Mouse (Mus musculus): ENCODE measurements around the gene Rnf213.
A peak's percentile ranks its signal among the peaks of the same experiment; 100 is the strongest.

Rnf213 gene

DNA sequence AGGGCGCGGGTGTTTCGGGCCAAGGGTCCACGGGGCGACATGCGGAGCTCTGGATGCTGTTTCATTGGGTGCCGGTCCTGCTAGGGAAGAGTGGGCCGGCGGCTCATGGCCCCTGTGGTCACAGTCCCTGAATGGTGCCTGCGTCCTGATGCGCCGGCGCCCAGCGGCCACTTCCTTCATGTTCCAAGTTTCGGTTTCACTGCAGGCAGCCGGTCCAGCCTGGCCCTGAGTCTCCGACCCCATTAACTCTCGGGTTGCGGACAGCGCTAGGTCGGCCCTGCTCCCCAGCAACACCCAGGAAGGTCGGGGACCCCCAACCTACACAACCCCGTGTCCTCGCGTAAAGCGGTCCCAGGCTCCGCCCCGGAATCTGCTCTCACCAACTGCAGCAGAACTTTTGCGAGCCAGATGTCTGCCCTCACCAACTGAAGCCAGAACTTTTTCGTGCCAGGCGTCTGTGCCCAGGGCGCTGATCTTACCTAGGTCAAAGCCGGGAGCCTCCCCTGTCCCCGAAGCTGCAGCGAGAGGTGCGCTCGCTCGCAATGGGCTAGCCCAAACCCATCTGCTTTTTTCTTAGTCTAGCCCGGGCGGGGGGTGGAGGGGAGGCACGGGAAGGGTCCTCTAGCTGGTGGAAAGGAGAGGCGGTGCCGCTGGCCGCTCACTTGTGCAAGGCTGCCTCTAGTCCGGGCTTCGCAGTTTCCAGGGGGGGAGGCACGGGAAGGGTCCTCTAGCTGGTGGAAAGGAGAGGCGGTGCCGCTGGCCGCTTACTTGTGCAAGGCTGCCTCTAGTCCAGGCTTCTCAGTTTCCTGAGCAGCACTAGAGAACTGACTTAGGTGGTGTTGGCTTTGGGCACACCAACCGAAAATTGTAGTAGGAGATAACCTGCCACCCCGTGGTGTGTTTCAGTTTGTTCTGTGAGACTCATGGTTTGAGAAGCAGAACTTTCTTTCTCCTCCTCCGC, 2.3 kb upstream of the Rnf213 start:
- DNase-seq, result peak; percentile 84

DNA sequence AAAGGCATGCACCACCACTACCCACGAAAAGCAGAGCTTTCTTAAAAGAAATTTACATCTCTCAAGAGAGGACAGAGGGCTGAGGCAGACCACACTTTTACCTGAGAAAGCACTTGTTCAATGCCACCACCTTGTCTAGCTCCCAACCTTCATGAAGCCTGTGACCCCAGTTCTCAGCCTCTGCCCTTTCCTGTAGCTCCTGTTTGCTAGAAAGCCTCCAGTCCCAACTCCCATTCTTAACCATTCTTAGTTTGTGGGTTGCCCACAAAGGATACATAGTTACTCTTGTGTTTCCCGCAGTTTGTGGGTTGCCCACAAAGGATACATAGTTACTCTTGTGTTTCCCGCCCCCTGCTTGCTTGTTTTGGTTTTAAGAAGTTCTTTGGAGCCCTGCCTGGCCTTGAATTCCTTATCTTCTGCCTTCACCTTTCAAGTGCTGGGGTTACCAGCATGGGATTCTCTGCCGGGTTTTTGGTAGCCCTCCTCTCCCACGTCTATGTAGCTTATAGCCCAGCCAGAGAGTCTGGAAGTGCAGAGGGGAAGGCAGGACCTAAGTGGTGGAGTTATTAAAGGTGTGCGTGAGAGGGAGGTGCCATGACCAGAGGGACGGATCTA, 1.4 kb upstream of the Rnf213 start:
- peak; percentile 25 for DNase-seq

DNA sequence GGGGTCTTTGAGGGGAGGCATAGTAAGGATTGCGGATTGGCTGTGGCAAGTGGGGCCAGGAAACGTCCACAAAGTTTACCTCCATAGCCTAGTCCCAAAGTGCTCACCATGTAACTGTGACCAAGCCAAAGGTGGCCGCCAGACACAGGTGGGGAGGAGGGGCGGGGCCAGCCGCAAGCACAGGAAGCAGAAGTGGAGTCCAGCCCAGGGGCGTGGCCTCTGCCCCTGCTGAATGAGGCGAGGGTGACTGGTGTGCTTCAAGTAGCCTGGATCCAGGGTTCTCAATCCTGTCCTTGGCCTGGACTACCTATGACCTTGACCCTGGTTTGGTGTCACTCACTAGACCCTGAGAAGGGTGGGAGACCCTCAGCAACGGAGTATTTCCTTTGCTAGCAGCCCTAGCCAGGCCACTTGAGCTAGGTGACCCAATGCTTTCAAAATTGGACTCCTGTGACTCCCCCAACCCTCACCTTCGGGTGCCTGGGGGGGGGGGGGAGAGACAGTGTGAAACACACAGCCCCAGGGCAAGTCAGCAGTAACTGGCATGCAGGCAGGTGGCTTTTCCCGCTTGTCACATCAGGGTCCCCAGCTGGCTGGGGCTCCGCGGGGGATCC, 792 bp upstream of the Rnf213 start:
- DNase-seq, result peak; percentile 86

DNA sequence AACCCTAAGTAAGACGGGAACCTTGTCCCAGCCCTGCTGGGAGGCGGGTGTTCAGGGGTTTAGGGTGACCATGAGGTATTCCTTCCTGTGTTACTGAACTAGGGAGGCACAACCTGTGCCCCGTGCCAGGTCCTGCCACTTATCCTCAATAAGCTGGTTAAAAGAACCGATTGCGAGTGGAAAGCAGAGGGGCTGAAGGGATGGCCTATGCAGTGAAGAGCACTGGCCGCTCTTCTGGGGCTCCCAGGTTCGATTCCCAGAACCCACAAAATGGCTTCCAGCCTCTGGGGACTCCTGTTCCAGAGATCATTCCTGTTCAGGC, 544 bp downstream of the Rnf213 start:
- DNase-seq, result no peak

DNA sequence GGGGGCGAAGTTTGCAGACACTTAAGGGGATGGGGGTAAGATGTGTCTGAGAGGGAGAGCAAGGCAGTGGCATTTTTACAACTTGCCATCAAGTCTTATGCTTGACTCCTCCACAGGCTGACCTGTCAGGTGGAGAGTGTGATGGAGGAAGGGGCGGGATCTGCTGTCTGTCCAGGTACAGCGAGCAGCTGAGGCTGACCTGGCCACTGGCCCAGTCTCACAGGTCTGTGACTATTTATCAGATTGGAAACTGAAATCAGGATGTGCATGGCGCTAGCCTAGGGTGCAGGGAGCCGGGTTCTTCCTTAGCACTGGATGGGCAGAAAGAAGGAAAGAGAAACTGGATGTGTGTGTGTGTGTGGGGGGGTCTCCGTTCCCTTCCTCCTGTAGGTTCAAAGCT, 1.3 kb downstream of the Rnf213 start:
- no peak for DNase-seq

DNA sequence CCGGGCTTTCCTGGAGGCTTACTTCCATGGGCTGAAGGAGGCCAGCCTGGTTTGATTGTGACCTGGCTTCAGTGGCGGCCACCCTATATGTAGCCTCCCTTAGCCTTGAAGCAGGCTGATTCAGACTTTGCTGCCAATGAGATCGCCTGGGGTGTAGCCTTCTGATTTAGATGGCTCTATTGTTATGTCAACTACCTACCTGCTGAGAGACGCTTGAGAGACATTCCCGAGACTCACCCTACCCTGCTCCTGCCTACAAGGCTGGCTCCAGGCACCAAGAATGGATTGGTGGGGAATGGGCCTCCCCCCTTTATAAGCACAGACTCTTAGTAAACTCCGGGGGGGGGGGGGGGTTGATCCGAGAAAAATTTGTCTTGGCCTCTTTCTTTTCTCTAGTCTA, 2.5 kb downstream of the Rnf213 start:
- no peak for DNase-seq

DNA sequence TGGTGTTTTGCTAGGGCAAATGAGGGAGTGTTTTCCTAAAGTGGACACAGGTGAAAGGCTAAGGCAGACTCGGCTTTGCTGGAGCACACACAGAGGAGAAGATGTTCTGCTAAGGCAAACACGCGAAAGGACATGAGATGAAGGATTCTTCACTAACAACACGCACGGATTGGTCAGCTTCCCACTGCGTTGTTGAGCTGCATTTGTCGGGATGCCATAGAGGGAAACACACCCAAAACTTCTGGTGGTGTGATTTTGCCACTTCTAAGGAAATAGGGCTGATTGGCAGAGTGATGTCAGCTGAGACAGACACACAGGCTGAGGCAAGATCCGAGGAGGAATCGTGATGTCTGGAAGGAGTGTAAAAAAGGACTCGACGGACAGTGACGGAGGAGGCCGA, 3.0 kb downstream of the Rnf213 start:
- DNase-seq, result no peak

DNA sequence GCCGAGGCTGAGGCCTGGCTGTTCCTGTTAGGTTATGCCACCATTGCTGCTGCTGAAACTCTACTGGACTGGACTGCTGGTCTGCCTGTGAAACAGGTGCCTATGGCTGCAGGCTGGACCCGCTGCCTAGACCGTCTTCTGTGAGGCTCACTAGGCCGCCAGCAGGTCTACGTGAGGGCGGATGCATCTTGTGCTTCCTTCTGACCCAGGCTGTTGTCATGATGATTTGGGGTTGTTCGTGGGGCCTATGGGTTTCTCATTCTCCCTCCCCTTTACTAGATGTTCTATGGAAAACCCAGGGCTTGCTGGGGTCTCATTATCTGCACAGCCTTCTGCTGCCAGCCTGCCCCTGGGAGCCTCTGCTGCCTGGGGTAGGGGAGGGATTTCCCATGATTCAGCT, 3.6 kb downstream of the Rnf213 start:
- DNase-seq, result no peak

DNA sequence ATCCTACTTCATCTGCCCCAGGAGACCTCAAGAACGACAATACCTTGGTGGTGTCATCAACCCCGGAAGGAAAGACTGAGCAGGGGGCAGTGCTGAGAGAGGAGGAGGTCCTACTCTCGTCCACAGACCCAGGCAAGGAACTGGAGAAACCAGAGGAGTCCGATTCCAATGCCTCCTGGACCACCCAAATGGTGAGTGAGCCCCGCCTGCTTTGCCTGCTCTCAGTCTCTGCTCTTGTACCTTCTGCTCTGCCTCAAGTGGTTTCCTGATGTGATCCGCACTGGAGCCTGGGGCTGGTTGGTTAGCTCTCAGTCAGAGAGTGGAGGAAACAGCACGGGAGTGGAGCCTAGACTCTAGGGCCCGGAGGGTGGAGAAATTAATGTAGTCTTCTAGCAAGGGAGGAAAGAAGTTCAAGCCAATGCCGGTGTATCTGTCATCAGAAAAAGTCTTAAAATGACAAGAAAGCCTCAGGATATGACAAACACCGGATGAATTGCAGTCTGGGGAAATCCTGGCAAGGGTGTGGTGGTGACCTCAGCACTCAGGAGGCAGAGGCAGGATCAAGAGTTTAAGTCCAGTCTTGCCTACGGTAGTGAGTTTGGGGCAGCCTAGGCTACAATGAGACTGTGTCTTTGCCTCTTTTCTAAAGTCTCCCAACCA, 9.7 kb downstream of the Rnf213 start:
- DNase-seq, result no peak

DNA sequence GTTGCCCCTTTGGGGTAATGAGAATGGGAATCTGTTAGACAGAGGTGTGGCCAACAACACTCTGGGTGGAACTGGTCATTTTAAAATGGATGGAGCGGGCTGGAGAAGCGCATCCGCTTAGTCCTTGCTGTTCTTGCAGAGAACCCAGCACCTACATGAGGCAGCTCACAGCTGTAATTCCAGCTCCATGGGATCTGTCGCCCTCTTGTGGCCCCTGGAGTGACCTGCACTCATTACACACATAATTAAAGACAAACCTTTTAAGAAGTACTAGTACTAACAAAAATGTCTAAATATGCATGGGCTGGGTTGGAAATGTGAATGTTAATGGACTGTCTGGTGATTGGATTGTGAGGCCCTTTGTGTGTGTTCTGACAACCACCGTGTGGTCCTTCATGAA, 11.7 kb downstream of the Rnf213 start:
- peak; percentile 80 for DNase-seq

DNA sequence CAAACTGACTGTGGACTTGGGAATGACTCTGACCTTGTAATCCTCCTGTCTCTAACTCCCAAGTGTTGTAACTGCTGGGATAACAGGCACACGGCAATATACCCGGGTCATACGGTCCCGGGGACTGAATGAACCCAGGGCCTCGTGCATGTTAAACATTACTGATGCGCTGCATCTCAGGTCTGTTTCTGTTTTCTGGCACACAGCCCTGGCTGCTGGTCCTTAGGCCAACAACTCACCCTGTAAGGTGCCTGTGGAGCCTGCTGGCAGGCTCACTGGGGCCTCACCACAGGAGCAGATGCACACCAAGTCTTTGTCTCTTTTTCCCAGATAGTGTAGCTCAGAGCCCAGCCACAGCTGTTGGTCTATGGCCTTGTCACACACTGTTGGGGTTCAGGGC, 14.5 kb downstream of the Rnf213 start:
- no peak for DNase-seq

DNA sequence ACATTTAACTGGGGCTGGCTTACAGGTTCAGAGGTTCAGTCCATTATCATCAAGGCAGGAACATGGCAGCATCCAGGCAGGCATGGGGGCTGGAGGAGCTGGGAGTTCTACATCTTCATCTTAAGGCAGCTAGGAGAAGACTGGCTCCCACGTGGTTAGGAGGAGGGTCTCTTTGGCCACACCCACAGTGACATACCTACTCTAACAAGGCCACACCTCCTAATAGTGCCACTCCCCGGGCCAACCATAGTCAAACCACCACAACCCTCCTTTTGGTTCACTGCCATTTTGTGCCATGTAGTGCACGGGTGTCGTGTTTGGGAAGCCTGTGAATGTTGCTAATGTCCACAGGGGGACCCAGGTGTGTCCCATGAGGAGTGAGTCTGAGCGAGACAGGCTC, 15.1 kb downstream of the Rnf213 start:
- DNase-seq, result no peak

DNA sequence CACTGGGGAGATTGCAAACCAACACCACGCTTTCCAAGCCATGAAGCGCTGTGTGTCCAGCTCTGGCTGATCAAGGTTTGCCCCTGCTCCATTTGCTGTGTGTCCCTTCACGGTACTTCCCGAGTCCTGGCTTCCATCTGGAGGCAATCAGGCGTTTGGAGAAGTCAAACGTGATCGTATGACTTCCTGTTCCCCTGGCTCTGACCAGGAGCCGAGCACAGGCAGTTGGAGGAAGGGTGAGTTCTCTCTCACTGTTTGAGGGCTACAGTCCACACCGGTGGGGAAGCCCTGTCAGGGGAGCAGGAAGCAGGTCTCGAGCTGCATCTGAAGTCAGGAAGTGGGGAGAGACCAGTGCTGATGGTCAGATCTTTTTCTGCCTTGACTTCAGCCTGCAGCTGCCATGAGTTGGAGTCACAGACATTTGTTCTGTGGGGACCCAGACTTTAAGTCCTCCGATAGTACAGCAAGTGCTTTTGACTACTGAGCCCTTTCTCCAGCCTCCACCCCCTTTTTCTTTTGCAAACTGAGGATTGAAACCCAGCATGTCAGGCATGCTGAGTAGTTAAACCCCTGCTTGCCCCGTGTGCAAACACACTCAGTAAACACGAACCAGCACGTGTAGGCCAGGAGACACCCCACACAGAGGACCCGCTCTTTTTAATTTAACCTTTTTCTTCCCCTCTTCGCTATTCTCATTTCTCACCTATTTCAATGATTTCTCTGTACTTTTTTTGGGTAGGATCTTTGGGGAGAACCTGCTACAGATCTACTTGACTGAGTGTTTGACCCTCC, 26.6 kb downstream of the Rnf213 start:
- peak; percentile 39 for DNase-seq

DNA sequence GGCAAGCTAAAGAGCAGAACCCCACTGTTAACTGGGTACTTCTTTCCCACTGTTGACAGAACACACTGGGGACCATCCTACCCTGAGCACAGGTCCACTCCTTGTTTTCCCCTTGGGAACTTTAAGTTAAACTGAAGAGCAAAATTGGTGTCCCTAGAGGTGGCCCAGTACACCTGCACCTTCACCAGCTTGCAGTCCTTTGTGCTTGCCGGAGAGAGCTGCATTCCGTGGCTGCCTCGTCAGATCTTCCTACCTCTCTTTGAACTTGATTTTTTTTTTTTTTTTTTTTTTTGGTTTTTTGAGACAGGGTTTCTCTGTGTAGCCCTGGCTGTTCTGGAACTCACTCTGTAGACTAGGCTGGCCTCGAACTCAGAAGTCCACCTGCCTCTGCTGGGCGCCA, 27.5 kb downstream of the Rnf213 start:
- DNase-seq, result peak; percentile 52

DNA sequence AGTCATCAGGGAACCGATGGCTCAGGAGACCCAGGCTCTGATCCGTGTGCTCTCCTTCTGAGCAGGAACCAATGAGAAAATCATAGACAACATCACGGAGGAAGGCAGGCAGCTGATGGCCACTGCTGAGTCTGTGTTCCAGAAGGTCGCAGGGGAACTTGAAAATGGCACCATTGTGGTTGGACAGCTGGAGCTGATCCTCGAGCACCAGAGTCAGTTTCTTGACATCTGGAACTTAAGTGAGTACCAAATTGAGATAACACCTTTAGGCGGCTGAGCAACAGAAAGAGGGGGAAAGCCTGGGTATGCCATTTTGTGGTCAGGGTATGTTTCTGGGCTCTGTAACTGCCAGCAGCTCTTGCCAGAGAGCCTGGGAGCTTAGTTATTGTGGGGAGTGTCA, 34.5 kb downstream of the Rnf213 start:
- DNase-seq, result peak; percentile 47

DNA sequence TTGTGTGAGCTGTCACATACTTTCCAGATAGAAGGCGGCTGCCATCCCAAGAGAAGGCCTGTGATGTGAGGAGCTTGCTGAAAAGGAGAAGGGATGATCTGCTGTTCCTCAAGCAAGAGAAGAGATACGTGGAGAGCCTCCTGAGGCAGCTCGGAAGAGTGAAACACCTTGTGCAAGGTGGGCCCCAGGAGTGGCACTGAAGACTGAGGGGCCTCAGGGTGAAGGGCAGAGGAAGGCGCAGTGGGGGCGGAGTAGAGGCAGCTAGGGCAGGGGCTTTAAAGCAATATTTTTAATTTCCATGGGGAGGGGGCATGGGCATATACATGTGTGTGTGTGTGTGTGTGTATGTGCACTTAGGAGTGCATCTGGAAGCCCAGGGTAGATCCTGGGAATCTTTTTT, 35.1 kb downstream of the Rnf213 start:
- DNase-seq, result peak; percentile 67

DNA sequence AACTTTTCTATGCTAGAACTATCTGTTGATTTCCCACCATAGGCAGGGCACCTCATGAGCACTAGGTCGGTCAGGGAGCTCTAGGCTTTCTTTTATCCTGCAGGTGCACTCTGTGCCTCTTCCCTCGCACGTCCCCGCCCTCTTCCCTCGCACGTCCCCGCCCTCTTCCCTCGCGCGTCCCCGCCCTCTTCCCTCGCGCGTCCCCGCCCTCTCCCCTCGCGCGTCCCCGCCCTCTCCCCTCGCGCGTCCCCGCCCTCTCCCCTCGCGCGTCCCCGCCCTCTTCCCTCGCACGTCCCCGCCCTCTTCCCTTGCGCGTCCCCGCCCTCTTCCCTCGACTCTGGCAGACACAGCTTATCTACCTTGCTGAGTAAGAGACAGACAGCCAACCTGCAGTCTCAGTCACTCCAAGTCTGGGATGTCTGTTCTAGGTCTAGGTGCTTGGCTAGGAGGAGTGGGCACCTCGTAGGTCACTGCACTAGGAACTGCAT, 35.8 kb downstream of the Rnf213 start:
- DNase-seq, result peak; percentile 88

DNA sequence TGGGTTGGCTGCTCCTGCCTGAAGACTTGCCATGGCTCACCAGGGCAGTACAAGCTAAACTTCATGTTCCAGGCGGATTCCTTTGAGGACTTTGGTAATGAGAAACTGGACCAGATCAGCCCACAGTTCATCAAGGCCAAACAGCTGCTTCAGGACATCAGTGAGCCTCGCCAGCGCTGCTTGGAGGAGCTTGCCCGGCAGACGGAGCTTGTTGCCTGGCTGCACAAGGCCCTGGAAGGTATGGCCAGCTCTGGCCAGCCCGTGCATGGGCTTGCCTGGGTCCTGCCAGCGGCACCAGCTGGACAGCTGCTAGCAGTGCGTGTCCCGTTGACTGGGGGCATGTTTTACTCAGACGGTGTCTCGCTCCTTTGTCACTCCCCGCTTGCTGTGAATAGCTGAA, 38.6 kb downstream of the Rnf213 start:
- no peak for DNase-seq

DNA sequence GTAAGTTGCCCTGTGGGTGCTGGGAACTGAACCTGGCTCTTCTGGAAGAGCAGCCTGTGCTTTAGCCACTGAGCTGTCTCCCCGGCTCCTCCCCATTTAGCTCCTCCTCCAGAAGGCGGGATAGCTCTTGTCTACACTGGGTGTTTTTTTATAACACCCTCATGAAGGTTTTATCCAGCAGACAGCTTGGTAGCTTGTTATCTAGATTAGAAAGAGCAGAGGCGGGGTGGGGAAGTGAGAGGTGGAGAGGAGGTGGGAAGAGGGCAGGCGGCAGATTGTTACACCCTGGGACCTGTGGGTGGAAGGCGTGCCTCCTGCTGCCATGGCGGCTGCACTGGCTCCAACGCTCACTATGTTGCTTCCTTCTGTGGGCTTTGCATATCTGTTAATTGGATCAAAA, 39.8 kb downstream of the Rnf213 start:
- DNase-seq, result no peak

DNA sequence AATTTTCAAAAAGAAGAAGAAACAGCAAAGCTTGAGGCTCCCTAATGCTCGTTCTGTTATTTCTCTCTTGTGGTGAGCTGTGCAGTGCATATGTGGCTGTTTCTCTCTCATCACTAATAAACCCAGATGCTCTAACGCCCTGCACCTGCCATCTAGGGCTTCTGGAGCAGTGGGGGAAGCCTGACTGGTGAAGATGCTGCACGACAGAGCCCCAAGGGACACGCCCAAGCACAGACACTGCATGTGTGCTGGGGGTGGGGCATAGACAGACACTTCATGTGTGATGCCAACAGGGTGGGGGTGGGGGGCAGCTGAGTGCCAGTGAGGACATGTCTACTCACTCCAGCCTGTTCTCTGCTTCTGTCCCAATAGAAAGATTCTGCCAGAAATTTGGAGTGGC, 41.4 kb downstream of the Rnf213 start:
- peak; percentile 57 for DNase-seq

DNA sequence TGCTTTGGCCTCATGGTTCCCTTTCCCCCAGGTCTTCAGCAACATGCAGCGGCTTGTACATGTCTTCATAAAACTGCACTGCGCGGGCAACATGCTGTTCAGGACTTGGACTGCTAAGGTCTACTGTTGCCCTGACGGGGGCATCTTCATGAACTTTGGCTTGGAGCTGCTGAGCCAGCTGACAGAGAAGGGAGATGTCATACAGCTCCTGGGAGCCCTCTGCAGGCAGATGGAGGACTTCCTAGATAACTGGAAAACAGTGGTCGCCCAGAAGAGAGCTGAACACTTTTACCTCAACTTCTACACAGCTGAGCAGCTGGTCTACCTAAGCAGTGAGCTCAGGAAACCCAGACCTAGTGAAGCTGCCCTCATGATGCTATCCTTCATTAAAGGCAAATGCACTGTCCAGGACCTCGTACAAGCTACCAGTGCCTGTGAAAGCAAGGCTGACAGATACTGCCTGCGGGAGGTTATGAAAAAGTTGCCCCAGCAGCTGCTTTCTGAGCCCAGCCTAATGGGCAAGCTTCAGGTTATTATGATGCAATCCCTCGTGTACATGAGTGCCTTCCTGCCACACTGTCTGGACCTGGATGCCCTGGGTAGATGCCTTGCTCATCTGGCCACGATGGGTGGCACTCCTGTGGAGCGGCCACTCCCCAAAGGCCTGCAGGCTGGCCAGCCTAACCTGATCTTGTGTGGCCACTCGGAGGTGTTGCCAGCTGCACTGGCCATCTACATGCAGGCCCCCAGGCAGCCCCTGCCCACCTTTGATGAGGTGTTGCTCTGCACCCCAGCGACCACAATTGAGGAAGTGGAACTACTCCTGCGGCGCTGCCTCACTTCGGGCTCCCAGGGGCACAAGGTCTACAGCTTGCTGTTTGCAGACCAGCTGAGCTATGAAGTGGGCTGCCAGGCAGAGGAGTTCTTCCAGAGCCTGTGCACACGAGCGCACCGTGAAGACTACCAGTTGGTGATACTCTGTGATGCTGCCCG, 43.3 kb downstream of the Rnf213 start:
- peak; percentile 81 for DNase-seq
